Mouse (Mus musculus): Measurements from ENCODE around the gene Bicral.

Gene Bicral

DNA sequence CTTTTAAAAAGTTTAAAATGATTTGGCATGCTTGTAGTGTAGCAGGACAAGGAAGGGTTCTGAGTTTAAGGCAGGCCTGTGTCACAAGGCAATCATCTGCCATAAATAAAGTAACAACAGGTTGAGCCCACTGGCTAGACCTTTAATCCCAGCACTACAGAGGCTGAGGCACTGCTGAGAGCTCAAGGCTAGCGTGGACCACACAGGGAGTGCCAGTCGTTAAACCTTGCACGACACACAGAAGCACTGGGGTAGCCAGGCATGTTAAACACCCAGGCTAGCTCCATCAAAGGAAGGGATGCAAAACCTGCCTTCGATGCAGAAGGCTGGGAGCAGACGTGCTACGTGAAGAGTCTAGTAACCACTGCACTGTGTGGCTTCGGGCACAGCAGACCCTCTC lies 14.6 kb downstream of the Bicral start:
- DNase-seq (ENCODE audit: low read depth, low spot score) = no peak

DNA sequence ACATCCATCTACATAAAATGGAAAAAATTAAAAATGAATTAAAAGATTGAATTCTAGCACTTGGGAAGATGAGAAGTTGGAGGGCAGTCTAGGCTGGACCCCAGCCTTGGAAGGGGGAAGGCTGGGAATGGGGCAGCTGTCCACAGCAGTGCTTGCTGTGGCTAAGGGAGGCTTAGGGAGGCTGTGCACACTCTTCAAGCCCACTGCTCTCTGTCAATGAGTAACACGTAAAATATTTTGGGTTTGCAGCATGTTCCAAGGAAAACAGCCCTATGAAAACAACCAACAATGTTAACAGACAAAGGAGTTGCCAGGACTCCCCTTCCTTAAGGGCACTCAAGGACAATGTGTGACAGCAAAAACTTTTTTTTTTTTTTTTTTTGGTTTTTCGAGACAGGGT lies 15.3 kb downstream of the Bicral start:
- no peak for DNase-seq (ENCODE audit: low read depth, low spot score)

DNA sequence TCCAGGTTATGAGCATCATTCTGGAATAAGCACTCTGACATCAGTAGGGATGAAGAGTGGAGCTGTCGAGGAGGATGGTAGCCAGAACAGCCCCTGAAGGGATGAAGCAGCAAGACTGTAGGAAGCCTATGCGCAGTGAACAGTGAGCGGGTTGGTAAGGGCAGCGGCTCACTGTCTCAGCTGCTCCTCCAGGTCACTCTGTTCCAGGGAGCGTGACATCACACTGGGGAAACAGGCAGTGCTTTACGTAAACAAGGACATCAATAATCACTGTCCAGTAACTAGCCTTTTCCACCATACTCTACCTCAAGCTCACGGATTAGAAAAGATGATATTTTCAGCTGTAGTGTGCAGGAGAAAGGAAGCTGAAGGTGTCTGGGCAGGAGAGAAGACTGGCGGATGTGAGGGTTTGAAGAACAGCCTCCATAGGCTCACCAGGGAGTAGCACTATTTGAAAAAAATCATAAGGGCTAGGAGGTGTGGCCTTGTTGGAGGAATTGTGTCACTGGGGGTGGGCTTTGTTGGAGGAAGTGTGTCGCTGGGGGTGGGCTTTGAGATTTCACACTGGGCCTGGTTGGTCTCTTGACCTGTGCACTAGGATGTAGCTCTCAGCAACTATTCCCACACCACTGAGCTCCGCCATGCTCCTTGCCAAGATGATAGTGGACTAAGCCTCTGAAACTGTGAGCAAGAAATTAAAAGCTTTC lies 17.8 kb downstream of the Bicral start:
- DNase-seq (ENCODE audit: low read depth, low spot score) = no peak

DNA sequence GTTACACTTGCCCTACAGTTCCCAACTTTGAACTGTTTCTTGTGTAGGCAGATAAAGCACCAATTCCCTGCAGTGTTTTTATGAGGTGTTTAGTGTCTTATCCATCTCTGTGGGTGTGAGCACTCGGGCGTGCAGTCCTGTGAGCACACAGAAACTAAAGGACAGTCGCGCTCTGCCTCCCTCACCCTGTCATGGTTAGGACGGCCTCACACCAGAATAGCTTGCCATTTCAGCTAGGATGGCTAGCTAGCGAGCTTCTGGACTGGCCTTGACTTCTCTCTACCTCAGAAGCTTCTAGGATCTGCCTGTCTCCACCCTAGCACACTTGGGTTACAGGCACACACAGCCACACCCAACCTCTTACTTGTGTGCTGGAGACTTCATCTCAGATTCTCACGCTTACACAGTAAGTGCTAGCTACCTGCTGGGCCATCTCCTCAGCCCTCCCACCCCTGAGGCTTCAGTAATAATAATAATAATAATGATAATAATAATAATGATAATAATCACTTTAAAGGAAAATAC lies 19.8 kb downstream of the Bicral start:
- DNase-seq (ENCODE audit: low read depth, low spot score) = no peak

DNA sequence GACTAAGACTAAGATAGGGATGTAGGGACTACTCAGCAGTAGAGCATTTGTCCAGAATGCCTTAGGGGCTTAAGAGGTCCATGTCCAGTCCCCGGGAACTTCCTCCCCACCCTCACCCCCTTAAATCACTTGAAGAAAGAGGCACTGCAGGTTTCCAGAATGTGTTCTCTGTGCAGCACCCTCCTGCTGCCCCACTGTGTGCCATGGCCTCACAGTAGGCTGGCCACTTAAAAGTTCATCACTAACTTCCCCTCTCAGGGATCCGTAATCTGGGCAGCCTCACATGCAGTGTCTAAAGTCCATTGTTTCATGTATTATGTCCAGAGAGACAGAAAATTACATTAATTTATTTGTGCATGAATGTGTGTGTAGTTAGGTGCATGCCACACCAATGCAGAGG lies 20.4 kb downstream of the Bicral start:
- DNase-seq (ENCODE audit: low read depth, low spot score) = no peak

DNA sequence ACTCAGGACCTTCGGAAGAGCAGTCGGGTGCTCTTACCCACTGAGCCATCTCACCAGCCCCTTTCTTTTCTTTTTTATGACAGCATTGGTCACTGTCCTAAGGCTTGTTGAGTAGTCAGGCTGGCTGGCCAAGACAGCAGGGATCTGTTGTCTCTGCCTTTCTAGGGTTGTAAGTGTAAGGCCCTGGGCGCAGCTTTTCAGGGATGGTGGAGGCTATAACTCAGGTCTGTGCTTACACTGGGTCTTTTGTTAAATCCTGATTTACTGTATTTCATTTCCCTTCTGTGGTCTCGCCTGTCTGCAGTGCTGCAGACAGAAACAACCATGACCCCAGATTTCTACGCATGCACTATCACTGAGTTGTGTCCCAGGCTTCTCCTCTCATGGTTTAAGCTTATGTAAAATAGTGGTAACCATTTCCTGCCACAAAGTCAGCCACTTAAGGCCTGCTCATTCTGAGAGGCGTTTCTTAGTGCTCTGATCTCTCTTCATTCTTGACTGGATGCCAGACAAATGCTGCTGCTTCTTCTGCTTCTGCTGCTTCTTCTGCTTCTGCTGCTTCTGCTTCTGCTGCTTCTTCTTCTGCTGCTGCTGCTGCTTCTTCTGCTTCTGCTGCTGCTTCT lies 23.1 kb downstream of the Bicral start:
- DNase-seq (ENCODE audit: low read depth, low spot score) = no peak

DNA sequence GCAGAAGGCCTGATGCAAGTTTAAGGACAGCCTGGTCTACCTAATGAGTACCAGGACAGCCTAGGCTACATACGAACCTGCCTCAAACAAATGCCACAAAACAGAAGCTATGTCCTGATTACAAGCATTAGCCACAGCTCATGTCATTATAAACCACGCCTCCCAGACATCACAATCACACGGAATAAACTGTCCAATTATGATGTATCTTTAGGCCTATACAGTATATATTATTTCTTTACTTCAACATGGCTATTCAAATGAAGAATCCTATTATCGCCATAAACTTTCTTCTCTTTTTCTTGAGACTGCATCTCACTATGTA lies 25.3 kb downstream of the Bicral start:
- DNase-seq (ENCODE audit: low read depth, low spot score) = no peak

DNA sequence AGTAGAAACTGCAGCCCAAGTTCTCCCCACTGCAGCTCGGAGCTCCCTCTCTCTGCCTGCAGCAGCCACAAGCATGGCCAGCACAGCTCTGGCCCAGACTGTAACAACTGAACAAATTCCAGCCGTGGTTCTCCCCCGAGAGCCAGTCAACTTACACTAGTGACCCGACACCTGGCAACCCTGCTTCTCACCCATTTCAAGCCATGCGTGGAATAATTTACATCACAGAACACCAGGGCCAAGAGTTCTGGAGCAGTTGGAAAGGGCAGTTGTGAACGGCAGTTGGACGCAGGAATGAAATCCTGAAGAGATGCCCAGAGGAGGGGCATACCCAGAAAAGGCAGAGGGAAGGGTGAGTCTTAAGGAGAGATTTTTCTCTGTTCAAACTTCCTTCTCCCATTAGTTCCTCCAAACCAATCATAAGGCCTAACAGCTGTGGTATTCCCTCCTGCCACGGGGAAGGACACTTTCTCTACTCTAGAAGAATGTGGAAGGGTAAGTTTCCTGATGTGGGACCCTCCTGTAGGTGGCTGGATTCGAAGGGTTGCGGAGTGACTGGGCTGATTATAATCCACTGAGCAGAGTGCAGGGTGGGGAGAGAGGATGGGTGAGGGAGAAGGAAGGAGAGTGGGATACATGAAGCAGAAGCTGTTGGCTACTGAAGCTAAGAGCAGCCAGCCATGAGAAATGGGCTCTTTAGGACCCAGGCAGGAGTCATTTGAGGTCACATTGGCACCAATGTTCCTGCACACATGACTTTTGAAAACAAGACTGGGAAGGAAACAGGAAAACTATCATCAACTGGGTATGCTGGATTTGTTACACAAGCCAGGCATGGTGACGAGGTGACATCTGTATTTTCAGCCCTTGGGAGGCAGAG lies 25.9 kb downstream of the Bicral start:
- DNase-seq (ENCODE audit: low read depth, low spot score) = no peak

DNA sequence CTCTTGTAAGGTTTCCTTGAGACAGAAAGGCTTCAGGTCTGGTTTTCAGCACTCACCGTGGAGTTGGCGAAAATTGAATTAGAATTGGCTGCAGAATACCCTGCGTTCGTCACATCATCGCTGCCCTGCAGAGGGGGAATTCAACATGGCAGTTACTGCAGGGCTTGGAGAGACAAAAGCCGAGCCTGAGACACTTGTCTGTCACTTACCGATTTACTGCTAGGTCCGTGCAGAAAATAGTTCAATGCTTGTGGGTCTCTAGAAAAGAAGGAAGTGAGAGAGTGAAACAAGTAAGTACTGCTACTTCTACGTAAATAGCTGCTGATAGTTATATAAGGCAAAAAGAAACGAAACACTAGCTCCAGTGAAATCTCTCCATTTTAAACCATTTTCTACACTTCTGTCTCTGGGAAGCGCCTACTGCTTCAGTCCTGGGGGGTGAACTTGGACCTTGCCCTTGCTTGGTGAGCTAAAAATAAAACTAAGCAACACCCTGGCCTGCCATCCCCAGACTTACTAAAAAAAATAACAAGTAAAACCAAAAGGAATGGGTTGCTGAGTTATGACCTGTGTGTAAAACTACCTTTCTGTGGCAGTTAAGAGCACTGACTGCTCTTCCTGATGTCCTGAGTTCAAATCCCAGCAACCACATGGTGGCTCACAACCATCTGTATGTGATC lies 28.3 kb downstream of the Bicral start:
- no peak for DNase-seq (ENCODE audit: low read depth, low spot score)

DNA sequence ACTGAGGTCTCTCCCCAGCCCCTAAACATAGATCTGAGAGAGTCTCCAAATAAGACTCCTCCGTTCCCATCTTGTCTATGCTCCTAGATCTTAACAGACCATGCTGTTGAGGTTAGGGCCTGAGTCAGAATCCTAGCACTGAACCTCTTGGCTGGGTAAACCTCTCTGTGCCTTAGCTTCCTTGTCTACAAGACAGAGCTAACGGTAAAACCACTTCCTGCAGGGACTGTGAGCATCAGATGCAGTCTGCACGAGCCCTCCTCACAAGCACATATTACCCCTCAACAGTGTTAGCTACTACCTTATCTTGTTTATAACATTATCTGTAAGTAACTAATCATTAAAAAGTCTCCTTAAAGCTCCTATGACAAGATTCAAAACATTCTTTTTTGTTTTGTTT lies 29.3 kb downstream of the Bicral start:
- no peak for DNase-seq (ENCODE audit: low read depth, low spot score)

DNA sequence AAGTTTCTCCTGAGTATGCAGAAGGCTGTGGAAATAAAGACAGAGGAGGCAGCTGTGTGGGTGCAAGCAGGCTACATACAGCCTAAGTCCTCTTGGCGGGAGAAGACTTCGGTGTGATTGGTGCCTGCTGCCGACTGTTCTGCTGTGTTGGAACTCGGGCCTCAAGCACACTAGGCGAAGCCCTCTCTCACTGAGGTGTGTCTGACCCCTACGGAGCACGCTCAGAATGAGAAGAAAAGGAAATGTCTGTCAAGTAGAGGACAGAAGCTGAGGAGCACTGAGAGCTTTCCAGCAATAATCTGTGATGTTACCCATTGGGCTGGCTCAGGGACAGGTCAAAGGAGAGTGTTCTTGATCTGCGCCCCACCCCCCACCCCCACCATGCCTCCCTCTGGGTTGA lies 35.2 kb downstream of the Bicral start:
- no peak for DNase-seq (ENCODE audit: low read depth, low spot score)

DNA sequence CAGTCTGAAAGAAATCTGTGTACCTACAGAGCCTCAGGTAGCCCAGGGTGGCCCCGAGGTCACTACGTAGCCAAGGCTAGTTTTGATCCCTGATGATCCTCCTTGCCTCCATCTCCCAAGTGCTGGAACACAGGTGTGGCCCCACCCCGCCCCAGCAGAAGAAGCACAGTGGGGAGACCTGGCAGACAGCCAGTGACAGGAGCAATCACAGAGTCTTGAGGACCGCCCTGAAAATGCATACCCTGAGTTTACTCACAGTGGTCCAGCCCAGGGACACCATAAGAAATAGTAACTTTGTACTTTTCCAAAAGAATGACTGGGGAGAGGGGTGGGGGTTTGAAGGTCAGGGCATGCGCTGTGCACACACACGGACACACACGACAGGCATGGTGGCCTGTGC lies 37.7 kb downstream of the Bicral start:
- DNase-seq (ENCODE audit: low read depth, low spot score) = no peak

DNA sequence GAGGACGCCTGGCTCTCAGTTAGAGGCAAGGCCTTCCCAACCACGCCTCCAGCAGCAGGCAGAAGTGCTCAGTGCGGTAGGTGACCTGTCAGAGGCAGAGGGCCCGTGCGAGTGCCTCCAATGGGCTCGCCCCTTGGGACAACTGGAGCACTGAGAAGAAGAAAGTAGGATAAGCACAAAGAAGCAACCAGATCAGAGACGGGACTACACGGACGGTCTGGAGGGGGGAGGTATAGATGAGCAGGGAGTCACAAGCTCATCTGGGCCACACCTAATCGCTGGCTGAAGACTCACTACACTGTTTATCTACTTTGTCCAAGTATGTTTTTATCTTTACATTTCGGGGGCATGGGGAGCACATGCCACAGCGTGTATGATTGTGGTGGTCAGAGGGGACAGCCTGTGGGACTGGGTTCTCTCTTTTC lies 40.5 kb downstream of the Bicral start:
- DNase-seq (ENCODE audit: low read depth, low spot score) = no peak

DNA sequence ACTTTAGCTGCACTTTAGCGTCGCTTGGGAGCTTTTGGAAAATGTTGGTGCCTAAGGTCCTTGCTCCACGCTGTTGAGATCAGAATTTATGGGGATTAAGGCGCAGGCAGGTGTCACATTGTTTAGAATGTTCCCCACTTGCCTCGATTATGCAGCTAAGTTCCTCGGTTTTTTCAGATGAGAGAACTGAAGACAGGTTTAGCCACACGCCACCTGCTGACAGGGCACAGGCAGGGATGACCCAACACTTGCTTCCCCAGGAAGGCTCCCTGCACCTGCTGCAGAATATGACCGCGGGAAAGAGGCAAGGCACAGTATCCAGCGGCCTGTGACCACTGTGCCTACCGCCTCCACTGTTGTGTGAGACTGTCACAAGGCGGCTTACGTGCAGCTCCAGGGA lies 42.0 kb downstream of the Bicral start:
- no peak for DNase-seq (ENCODE audit: low read depth, low spot score)

DNA sequence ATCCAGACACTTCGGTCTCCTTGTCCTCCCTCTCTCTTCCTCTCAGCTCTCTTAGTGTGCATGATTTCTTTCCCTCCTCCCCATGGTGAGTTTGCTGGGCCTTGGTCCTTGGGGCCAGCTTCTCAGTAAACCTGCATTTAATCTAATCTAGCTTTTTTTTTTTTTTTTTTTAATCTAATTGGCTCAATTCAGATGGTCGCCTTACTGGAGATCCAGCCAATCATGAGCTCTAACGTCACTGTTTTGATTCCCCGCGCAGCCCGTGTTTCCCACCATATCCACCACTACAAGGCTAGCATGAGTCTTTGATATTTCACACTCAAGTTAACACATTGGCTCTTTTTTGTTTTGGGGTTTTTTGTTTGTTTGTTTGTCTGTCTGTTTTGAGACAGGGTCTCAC lies 43.8 kb downstream of the Bicral start:
- DNase-seq (ENCODE audit: low read depth, low spot score) = no peak

DNA sequence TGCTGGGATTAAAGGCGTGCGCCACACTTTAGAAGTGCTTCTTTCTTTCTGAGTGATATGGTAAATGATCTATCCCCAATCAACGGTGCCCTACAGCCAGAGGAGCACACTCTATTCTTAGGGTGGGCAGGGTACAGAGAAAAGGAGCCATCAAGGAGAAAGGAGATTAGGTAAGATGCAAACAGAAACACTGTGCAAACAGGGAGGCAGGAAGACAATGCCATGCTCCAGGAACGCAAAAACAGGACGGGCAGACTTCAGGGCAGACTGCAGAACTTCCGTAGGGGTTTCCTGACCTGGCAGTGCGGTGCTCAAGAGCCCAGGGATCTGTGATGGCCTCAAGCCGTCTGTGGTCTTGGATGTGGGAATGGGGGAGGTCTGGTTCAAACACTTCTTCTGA lies 44.6 kb downstream of the Bicral start:
- DNase-seq (ENCODE audit: low read depth, low spot score) = no peak

DNA sequence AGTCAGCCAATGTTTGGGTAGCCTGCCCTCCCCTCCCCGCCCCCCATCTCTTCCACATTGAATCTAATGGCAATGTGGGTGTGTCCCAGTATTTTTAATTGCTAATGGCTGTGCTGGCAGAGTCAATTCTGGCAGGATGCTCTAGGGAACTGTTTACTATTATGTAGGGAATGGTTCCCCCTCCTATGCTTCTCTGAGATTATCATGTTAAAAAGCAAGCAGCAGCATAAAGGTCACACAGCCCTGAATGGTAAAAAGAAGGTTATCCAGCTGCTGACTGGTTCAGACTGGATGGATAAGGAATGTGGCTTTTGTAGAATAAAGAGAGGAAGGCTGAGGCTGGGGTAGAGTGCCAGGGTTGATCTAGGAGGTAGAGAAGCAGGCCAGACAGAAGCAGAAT lies 45.8 kb downstream of the Bicral start:
- DNase-seq (ENCODE audit: low read depth, low spot score) = no peak

DNA sequence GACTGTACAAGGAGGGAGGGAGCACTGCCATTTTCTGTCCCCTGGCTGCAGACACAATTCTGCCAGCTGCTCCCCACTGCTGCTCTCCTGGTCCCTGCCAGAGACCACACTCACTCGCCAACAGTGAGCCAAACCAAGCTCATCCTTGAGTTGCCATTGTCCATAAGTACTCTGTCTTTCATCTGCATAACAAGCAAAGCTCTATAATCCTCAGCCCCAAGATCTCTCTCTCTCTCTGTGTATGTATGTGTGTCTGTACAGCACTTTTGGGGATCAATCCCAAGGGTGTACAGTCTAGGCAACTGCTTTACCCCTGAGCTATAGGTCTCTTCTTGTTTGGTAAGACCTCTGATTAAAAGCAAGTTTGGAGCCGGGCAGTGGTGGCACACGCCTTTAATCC lies 47.6 kb downstream of the Bicral start:
- no peak for DNase-seq (ENCODE audit: low read depth, low spot score)

DNA sequence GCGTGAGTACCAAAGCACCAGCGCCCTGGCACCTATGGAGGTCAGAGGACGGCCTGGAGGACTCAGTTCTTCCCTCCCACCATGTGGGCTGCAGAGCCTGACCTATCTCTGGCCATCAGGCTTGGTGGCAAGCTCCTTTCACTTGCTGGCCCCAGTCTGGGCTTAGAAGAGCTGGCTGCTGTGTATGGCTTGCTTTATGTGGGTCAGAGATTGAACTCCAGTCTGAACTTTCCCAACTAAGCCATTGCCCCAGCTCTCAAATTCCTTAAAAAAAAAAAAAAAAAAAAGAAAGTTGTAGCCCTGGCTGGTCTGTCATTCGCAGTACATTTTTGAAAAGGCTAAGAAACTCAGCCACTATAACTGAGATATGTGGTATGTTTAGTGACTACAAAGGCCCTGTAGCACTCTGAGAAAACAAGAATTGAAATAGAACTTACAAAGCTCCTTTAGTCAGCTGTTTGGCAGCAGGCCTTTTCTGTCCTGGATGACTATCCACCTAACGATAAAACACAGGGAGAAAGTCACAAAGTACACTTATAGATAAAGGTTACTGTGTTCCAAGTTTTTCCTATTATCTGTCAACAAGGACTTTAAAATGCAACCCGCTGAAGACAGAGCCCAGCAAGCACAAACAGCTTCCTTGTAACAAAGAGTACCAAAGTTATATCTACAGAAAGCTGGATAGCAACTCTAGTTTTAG lies 49.0 kb downstream of the Bicral start:
- no peak for DNase-seq (ENCODE audit: low read depth, low spot score)

DNA sequence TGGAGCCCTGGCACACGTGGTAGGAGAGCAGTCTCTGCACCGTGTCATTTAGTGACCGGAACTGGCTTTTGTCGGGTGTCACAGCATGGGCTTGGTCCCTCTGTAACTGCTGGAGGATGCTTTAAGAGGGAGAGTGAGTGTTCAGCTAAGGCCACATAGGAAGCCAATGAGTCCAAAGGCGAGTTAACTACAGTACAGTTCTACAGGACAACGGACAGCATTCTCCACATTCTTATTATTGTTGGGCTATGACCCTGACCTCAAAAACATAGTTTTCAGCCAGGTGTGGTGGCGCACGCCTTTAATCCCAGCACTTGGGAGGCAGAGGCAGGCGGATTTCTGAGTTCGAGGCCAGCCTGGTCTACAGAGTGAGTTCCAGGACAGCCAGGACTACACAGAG lies 49.9 kb downstream of the Bicral start:
- no peak for DNase-seq (ENCODE audit: low read depth, low spot score)

DNA sequence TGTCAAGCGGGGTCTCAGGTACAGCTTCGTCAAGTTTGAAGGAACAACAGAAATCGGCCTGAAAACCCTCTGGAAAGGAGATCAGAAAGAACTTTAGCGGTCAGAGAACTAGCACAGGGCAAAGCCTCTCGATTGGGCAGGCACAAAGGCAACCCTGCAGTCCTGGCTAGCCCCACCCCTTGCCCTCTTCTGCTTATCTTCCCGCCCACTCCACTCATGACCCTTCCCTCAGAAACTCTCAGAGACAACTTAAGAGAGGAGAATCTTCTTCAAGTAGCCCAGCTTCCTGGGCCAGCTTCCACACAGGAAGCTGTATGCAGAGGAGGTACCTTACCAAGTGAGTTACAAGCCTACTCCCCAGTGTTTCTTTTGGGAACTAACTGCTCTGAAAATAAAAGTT lies 56.5 kb downstream of the Bicral start:
- no peak for DNase-seq (ENCODE audit: low read depth, low spot score)

DNA sequence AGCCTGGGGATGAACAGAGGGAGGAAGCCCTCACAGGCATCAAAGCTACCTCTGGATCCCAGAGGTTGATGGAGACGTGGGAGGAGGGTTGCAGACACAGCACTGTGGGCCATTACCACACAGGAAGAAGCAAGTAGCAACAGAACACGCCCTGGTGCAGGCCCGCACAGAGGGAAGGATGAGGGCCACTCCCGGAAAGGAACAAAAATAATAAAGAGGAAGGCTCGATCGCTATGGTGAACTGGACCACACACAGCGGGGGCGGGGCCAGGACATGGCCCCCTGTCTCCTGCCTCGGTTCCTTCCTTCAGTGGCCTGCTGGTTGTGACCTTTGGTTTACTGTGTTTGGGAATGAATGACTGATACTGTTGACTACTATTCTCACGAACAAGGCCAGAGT lies 58.6 kb downstream of the Bicral start:
- no peak for DNase-seq (ENCODE audit: low read depth, low spot score)
